Comparison of ENCODE assay signal across 15 mouse cellular contexts in genomic region chr11:85678666-85679065, GRCm38 (mm10).
A peak's percentile ranks its signal among the peaks of the same experiment; 100 is the strongest.
DNase-seq lines count a peak whose midpoint lies in the region; ATAC-seq and TF ChIP-seq lines count a peak whose summit lies in the region.
"Had no signal": no experiment of that assay in that cellular context is flagged by ENCODE, and none has a peak within 500 bp of the region (broad histone marks: within the 10 kb centered on the region; RNA-seq: fewer than 3 reads in every experiment).

No protein-coding gene starts in this region.

- ATAC-seq in forebrain, embryonic 12.5 days (ENCODE audit: low FRiP score), result no peak
- ATAC-seq in stomach, embryonic 14.5 days (ENCODE audit: insufficient number of reproducible peaks, insufficient read depth, low FRiP score, low read depth), result no peak
- no peak for ATAC-seq in stomach, postnatal 0 days (ENCODE audit: low FRiP score, low TSS enrichment)
- ATAC-seq in heart, embryonic 11.5 days (replicated peaks; ENCODE audit: insufficient number of reproducible peaks, low FRiP score, low TSS enrichment), result no peak

- no peak overlapping the region for H3K9ac ChIP-seq in forebrain, embryonic 12.5 days
- H3K9ac ChIP-seq in stomach, embryonic 14.5 days (replicated peaks; ENCODE audit: low read depth, low read length), result no peak overlapping the region
- no peak overlapping the region for H3K9ac ChIP-seq in stomach, postnatal 0 days (ENCODE audit: low read length)
- no peak overlapping the region for H3K9ac ChIP-seq in heart, embryonic 11.5 days (ENCODE audit: low read depth, low read length)
- H3K9ac ChIP-seq: stomach, embryonic 15.5 days had no signal

- peaks cover 53% of the 10 kb centered on the region for H3K27me3 ChIP-seq in forebrain, embryonic 10.5 days (ENCODE audit: poor library complexity, severe bottlenecking)
- H3K27me3 ChIP-seq in forebrain, embryonic 12.5 days, result peaks cover 19% of the 10 kb centered on the region
- no peaks in the 10 kb centered on the region for H3K27me3 ChIP-seq in stomach, embryonic 14.5 days (ENCODE audit: control insufficient read depth, insufficient read depth, low read length)
- no peaks in the 10 kb centered on the region for H3K27me3 ChIP-seq in stomach, postnatal 0 days (ENCODE audit: control insufficient read depth, insufficient read depth, low read length)
- H3K27me3 ChIP-seq in heart, embryonic 11.5 days (ENCODE audit: control insufficient read depth, insufficient read depth, low read length), result no peaks in the 10 kb centered on the region; the same call in 1 of the 2 replicates
- H3K27me3 ChIP-seq: stomach, embryonic 15.5 days had no signal

- no peaks in the 10 kb centered on the region for H3K9me3 ChIP-seq in forebrain, embryonic 10.5 days
- no peaks in the 10 kb centered on the region for H3K9me3 ChIP-seq in forebrain, embryonic 12.5 days
- no peaks in the 10 kb centered on the region for H3K9me3 ChIP-seq in stomach, embryonic 14.5 days (ENCODE audit: control insufficient read depth, low read depth, low read length)
- H3K9me3 ChIP-seq in stomach, postnatal 0 days (ENCODE audit: control insufficient read depth, low read length), result no peaks in the 10 kb centered on the region
- no peaks in the 10 kb centered on the region for H3K9me3 ChIP-seq in heart, embryonic 11.5 days (replicated peaks; ENCODE audit: control insufficient read depth, low read length)
- H3K9me3 ChIP-seq: stomach, embryonic 15.5 days had no signal

- no peak for DNase-seq in forebrain, embryonic 10.5 days (ENCODE audit: extremely low spot score, low spot score)
- peak; percentile 42 for DNase-seq in layer of hippocampus, adult 9-11 months
- no peak for DNase-seq in layer of hippocampus, postnatal 25 days (ENCODE audit: extremely low spot score in 1 of 2, low spot score in 1 of 2)
- DNase-seq in stomach, postnatal 0 days (ENCODE audit: low spot score), result no peak
- no peak for DNase-seq in adrenal gland, adult (ENCODE audit: inconsistent age in 2 of 2, low spot score in 1 of 2)
- DNase-seq: cerebellum, postnatal 25 days; heart, adult 2 months; heart, postnatal 36 days; kidney, postnatal 14 days; left cerebral cortex, postnatal 4 days had no signal

- H3K36me3 ChIP-seq in forebrain, embryonic 10.5 days (replicated peaks), result no peaks in the 10 kb centered on the region
- H3K36me3 ChIP-seq in forebrain, embryonic 12.5 days (replicated peaks), result no peaks in the 10 kb centered on the region
- no peaks in the 10 kb centered on the region for H3K36me3 ChIP-seq in stomach, embryonic 14.5 days (ENCODE audit: control insufficient read depth, insufficient read depth, low read length)
- no peaks in the 10 kb centered on the region for H3K36me3 ChIP-seq in stomach, postnatal 0 days (ENCODE audit: control insufficient read depth, insufficient read depth, low read length)
- H3K36me3 ChIP-seq in heart, embryonic 11.5 days (ENCODE audit: control insufficient read depth, insufficient read depth, low read length), result no peaks in the 10 kb centered on the region
- H3K36me3 ChIP-seq: stomach, embryonic 15.5 days had no signal

- no peak overlapping the region for H3K4me3 ChIP-seq in forebrain, embryonic 10.5 days
- no peak overlapping the region for H3K4me3 ChIP-seq in forebrain, embryonic 12.5 days (replicated peaks)
- no peak overlapping the region for H3K4me3 ChIP-seq in stomach, embryonic 14.5 days (ENCODE audit: low read depth, low read length)
- H3K4me3 ChIP-seq in stomach, postnatal 0 days (ENCODE audit: low read depth, low read length), result no peak overlapping the region
- H3K4me3 ChIP-seq in heart, embryonic 11.5 days (ENCODE audit: low read depth, low read length), result no peak overlapping the region
- H3K4me3 ChIP-seq: erythroblast, embryonic 14.5 days; heart, adult 2 months; stomach, embryonic 15.5 days had no signal

- peak overlapping the region; percentile 54 for H3K27ac ChIP-seq in forebrain, embryonic 10.5 days
- no peak overlapping the region for H3K27ac ChIP-seq in forebrain, embryonic 12.5 days
- H3K27ac ChIP-seq in stomach, embryonic 14.5 days (ENCODE audit: low read length), result peak overlapping the region; percentile 7; the same call in 1 of the 2 replicates
- no peak overlapping the region for H3K27ac ChIP-seq in stomach, postnatal 0 days (replicated peaks)
- H3K27ac ChIP-seq in heart, embryonic 11.5 days (ENCODE audit: low read depth, low read length), result no peak overlapping the region
- H3K27ac ChIP-seq: heart, adult 2 months had no signal

- no peak for TF ChIP-seq CTCF in stomach, postnatal 0 days (IDR thresholded peaks at IDR 0.05; ENCODE audit: low read depth)

- no peak overlapping the region for H3K4me2 ChIP-seq in forebrain, embryonic 12.5 days
- H3K4me2 ChIP-seq in stomach, embryonic 14.5 days (replicated peaks; ENCODE audit: low read depth, low read length), result no peak overlapping the region
- no peak overlapping the region for H3K4me2 ChIP-seq in stomach, postnatal 0 days (replicated peaks; ENCODE audit: low read depth)
- H3K4me2 ChIP-seq in heart, embryonic 11.5 days, result no peak overlapping the region
- H3K4me2 ChIP-seq: stomach, embryonic 15.5 days had no signal

- no peak for TF ChIP-seq EP300 in stomach, postnatal 0 days (optimal IDR thresholded peaks at IDR 0.05)

- WGBS in forebrain, embryonic 10.5 days, result 45% methylated on average over 5 of the region's 5 CpGs
- WGBS in forebrain, embryonic 12.5 days, result 21% methylated on average over 5 of the region's 5 CpGs
- 66% methylated on average over 5 of the region's 5 CpGs for WGBS in stomach, embryonic 14.5 days
- WGBS in stomach, postnatal 0 days, result 73% methylated on average over 5 of the region's 5 CpGs
- 77% methylated on average over 5 of the region's 5 CpGs for WGBS in heart, embryonic 11.5 days (ENCODE audit: insufficient replicate concordance)

- H3K4me1 ChIP-seq in forebrain, embryonic 10.5 days, result peaks cover 67% of the 10 kb centered on the region
- peaks cover 23% of the 10 kb centered on the region for H3K4me1 ChIP-seq in forebrain, embryonic 12.5 days
- H3K4me1 ChIP-seq in stomach, embryonic 14.5 days (ENCODE audit: control insufficient read depth, insufficient read depth, low read length), result peaks cover 20% of the 10 kb centered on the region
- H3K4me1 ChIP-seq in stomach, postnatal 0 days (replicated peaks; ENCODE audit: control insufficient read depth, insufficient read depth), result no peaks in the 10 kb centered on the region
- H3K4me1 ChIP-seq in heart, embryonic 11.5 days (ENCODE audit: control insufficient read depth, insufficient read depth, low read length), result peaks cover 5% of the 10 kb centered on the region; the same call in 1 of the 2 replicates

Comparison
In these comparisons a context has a peak if more than half of its experiments do, and no peak if none do; other contexts are left out.
1. H3K27ac ChIP-seq: peak in forebrain, embryonic 10.5 days (single experiment) and stomach, embryonic 14.5 days (single experiment); none in forebrain, embryonic 12.5 days (single experiment), stomach, postnatal 0 days (single experiment) and heart, embryonic 11.5 days (single experiment).